Mouse (Mus musculus) B cell, adult 2 months (primary cell): ENCODE measurements around the gene Gm28035.

Experiments used
- DNase-seq, 2 experiments: peaks; one replicate each; pipeline ENCODE4 v3.0.0; 2022

Gm28035 gene

GRCm38 (mm10) chr2:30240267-30240666, at the start of gene Gm28035:
Gm28035 (plus strand) TSS chr2:30240567.
- DNase-seq = no peak

GRCm38 (mm10) chr2:30191790-30192580, 48.4 kb upstream of the Gm28035 start:
- no peak for DNase-seq

GRCm38 (mm10) chr2:30194656-30195055, 45.7 kb upstream of the Gm28035 start:
- DNase-seq = no peak

- DNase-seq = no peak
Measured at GRCm38 (mm10) chr2:30198021-30198420, 42.3 kb upstream of the Gm28035 start.

- DNase-seq = no peak
Measured at GRCm38 (mm10) chr2:30199984-30200383, 40.4 kb upstream of the Gm28035 start.

GRCm38 (mm10) chr2:30200388-30200925, 39.9 kb upstream of the Gm28035 start:
- DNase-seq = no peak

- DNase-seq = peak; percentile 67 to 73
Measured at GRCm38 (mm10) chr2:30203439-30203838, 36.9 kb upstream of the Gm28035 start.

GRCm38 (mm10) chr2:30205255-30205628, 35.1 kb upstream of the Gm28035 start:
- DNase-seq = no peak

- peak; percentile 96 to 97 for DNase-seq
Measured at GRCm38 (mm10) chr2:30205629-30206357, 34.6 kb upstream of the Gm28035 start, which contains the start of gene Kyat1. Kyat1 (minus strand) TSS chr2:30205847.

GRCm38 (mm10) chr2:30207401-30207800, 33.0 kb upstream of the Gm28035 start:
- DNase-seq = no peak

GRCm38 (mm10) chr2:30207886-30208285, 32.5 kb upstream of the Gm28035 start:
- no peak for DNase-seq

- DNase-seq = no peak
Measured at GRCm38 (mm10) chr2:30211408-30212168, 28.8 kb upstream of the Gm28035 start.

- DNase-seq = no peak
Measured at GRCm38 (mm10) chr2:30212169-30212545, 28.2 kb upstream of the Gm28035 start.

- DNase-seq = no peak
Measured at GRCm38 (mm10) chr2:30212951-30213350, 27.4 kb upstream of the Gm28035 start.

GRCm38 (mm10) chr2:30214745-30215144, 25.6 kb upstream of the Gm28035 start:
- DNase-seq = no peak

- DNase-seq = no peak
Measured at GRCm38 (mm10) chr2:30215493-30215892, 24.9 kb upstream of the Gm28035 start.

- DNase-seq = no peak
Measured at GRCm38 (mm10) chr2:30216293-30216692, 24.1 kb upstream of the Gm28035 start.

GRCm38 (mm10) chr2:30235593-30235992, 4.8 kb upstream of the Gm28035 start:
- DNase-seq = peak; percentile 27 to 35

GRCm38 (mm10) chr2:30236426-30237198, 3.8 kb upstream of the Gm28035 start:
- DNase-seq = no peak

GRCm38 (mm10) chr2:30237199-30237880, 3.0 kb upstream of the Gm28035 start, which contains the start of gene Lrrc8a:
Lrrc8a (plus strand) TSS chr2:30237715.
- DNase-seq = peak; percentile 100

GRCm38 (mm10) chr2:30237881-30238280, 2.5 kb upstream of the Gm28035 start:
- DNase-seq = peak; percentile 62 to 66
